Mouse (Mus musculus) limb, embryonic 11.5 days (tissue): Measurements from ENCODE around the gene Lgmn. TPM values are rescaled to one million over a fixed set of nuclear protein-coding genes. Genes with fewer than 3 reads are reported as not detected.

Experiments used
- ATAC-seq: fragments of 200-750 bp; cut with Nextera tagmentation; 2 replicates; pipeline ENCODE4 v1.8.0; 2017; ENCODE audit warnings: low read depth; ENCODE audit not compliant: insufficient number of reproducible peaks, low FRiP score, low TSS enrichment
- DNase-seq: peaks from one replicate; pipeline ENCODE4 v3.0.0-alpha.2; 2015; ENCODE audit warnings: low spot score
- H3K27ac ChIP-seq: fragments of 300-500 bp; sonication (generic); replicated peaks from 2 replicates; pipeline ENCODE4 v1.5.1; 2014; ENCODE audit warnings: low read depth, mild to moderate bottlenecking, low read length
- H3K27me3 ChIP-seq: fragments of 300-500 bp; sonication (generic); 2 replicates; pipeline ENCODE4 v1.6.1; 2014; ENCODE audit warnings: mild to moderate bottlenecking, low read length, mixed read lengths; ENCODE audit not compliant: control insufficient read depth, insufficient read depth
- H3K36me3 ChIP-seq: fragments of 300-500 bp; sonication (generic); 2 replicates; pipeline ENCODE4 v1.6.1; 2014; ENCODE audit warnings: mild to moderate bottlenecking, low read length, moderate library complexity, mixed read lengths; ENCODE audit not compliant: control insufficient read depth, insufficient read depth
- H3K4me1 ChIP-seq: fragments of 300-500 bp; sonication (generic); 2 replicates; pipeline ENCODE4 v1.6.1; 2014; ENCODE audit warnings: low read length, mixed read lengths; ENCODE audit not compliant: control insufficient read depth, insufficient read depth
- H3K4me2 ChIP-seq: fragments of 300-500 bp; sonication (generic); 2 replicates; pipeline ENCODE4 v1.6.1; 2014; ENCODE audit warnings: low read depth, mild to moderate bottlenecking, moderate library complexity; ENCODE audit not compliant: severe bottlenecking
- H3K4me3 ChIP-seq: fragments of 300-500 bp; sonication (generic); 2 replicates; pipeline ENCODE4 v1.5.1; 2014; ENCODE audit warnings: low read depth, low read length
- H3K9ac ChIP-seq: fragments of 300-500 bp; sonication (generic); 2 replicates; pipeline ENCODE4 v1.6.1; 2014; ENCODE audit warnings: mild to moderate bottlenecking, low read length
- H3K9me3 ChIP-seq: fragments of 300-500 bp; sonication (generic); 2 replicates; pipeline ENCODE4 v1.6.1; 2016; ENCODE audit warnings: low read length; ENCODE audit not compliant: control insufficient read depth
- WGBS: fragments of 180-500 bp; shearing (Covaris S2); extraction: QIAGEN DNeasy Blood & Tissue Kit; methylation state at CpG from one replicate; pipeline ENCODE4 v1.1.7; 2014; 5-methylcytosine and 5-hydroxymethylcytosine counted together
- polyA plus RNA-seq: library from polyadenylated mRNA; unstranded; fragments of >200 nt; fragmentation: Nextera tagmentation; extraction: Ambion mirVana; gene quantifications from 2 replicates; pipeline ENCODE4 v1.2.1, GENCODE M21; 2014

The Lgmn gene
- 48.1 and 50.0 TPM in 2 replicates for polyA plus RNA-seq

DNA sequence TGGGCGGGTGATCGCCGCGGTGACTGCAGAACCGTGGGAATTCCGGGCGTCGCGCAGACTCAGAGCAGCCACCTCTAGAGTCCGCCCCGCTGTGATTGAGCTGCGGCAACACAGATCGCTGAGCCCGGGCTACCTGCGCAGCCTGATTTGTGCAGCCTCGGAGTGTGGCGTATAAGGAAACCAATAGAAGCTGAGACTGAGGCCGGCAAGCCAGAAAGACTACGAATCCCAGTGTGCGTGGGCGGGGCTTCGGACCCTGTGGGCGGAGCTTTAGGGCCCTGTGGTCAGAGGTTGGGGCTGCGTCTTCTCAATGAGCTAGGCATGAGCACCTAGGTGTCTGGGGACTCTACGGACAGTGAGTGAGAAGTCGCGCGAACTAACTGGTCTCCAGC is at the start of gene Lgmn:
Gene Lgmn (minus strand): TSS at position 182 of the 392 bp plus-strand sequence.
- Histone ChIP-seq H3K4me3 (peak within 1 kb of the TSS; percentile 59), H3K9ac (peak within 1 kb of the TSS; percentile 63), H3K27ac (no peak within 1 kb of the TSS), H3K9me3 (no peaks in the 10 kb centered on the region), H3K27me3 (no peaks in the 10 kb centered on the region), H3K36me3 (no peaks in the 10 kb centered on the region), H3K4me1 (peaks cover 5% of the 10 kb centered on the region; the same call in 1 of the 2 replicates), H3K4me2 (peak within 1 kb of the TSS; percentile 56)
- WGBS, result 0% methylated on average over 28 of the region's 28 CpGs
- DNase-seq (peak; percentile 98), ATAC-seq (peak; percentile 99)

DNA sequence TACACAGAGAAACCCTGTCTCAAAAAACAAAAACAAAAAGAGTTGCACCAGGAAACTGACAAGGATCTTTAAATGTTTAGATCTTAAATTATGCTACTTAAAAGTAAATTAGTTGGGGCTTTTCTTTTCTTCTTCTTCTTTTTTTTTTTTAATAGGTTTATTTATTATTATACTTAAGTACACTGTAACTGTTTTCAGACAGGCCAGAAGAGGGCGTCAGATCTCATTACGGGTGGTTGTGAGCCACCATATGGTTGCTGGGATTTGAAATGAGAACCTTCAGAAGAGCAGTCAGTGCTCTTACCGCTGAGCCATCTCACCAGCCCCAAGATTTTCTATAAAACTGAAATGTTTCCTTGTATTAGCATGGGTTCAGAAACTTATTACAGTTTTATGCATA is 45.3 kb upstream of the Lgmn start:
- H3K36me3 ChIP-seq, result peaks cover 9% of the 10 kb centered on the region; the same call in 1 of the 2 replicates
- H3K4me3 ChIP-seq, result no peak overlapping the region
- ATAC-seq (no peak), DNase-seq (no peak)
- H3K9me3 ChIP-seq, result no peaks in the 10 kb centered on the region
- 66% methylated on average over 3 of the region's 3 CpGs for WGBS
- H3K4me1 ChIP-seq, result no peaks in the 10 kb centered on the region
- H3K27ac ChIP-seq, result no peak overlapping the region
- H3K4me2 ChIP-seq, result no peak overlapping the region
- no peaks in the 10 kb centered on the region for H3K27me3 ChIP-seq
- H3K9ac ChIP-seq, result no peak overlapping the region

DNA sequence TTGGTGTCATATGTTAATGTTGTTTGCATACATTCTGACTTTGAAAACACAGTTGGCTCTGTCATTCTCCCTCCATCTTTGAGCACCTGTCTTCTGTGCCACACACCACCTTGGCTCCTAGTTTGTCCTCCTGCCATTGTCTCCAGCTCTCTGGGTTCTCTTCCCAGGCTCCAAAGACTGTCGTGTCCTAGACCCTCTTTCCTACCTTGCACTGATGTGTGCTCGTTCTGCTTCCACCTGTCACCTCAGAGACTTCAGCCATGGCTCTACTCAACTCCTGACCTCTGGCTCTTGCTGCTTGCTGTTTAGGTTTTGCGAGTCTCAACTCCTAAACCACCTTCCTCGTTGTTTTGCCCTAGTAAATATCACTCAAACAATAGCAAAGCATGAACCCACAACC is 40.9 kb upstream of the Lgmn start:
- H3K27ac ChIP-seq, result no peak overlapping the region
- no peak overlapping the region for H3K9ac ChIP-seq
- peaks cover 3% of the 10 kb centered on the region; the same call in 1 of the 2 replicates for H3K36me3 ChIP-seq
- no peaks in the 10 kb centered on the region for H3K27me3 ChIP-seq
- WGBS, result 90% methylated on average over 4 of the region's 4 CpGs
- no peaks in the 10 kb centered on the region for H3K9me3 ChIP-seq
- H3K4me3 ChIP-seq, result no peak overlapping the region
- ATAC-seq, result no peak
- no peak overlapping the region for H3K4me2 ChIP-seq
- no peaks in the 10 kb centered on the region for H3K4me1 ChIP-seq
- DNase-seq, result no peak

DNA sequence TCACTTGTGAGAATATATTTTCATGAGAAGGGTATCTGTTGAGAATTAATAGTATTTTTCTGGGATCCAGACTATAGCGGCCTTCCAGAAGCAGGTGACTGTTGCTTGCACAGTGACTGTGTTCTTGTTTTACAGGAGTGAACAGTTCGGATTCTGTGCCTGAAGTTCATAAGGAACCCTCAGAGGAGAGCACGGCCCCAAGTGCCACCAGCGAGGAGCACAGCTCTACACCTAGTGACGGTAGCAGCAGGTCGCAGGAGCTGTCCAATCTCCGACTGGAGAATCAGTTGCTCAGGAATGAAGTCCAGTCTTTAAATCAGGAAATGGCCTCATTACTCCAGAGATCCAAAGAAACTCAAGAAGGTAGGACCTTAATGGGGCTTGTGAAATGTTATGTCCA is 34.8 kb upstream of the Lgmn start:
- WGBS, result 94% methylated on average over 7 of the region's 7 CpGs
- peaks cover 2% of the 10 kb centered on the region; the same call in 1 of the 2 replicates for H3K36me3 ChIP-seq
- no peaks in the 10 kb centered on the region for H3K27me3 ChIP-seq

DNA sequence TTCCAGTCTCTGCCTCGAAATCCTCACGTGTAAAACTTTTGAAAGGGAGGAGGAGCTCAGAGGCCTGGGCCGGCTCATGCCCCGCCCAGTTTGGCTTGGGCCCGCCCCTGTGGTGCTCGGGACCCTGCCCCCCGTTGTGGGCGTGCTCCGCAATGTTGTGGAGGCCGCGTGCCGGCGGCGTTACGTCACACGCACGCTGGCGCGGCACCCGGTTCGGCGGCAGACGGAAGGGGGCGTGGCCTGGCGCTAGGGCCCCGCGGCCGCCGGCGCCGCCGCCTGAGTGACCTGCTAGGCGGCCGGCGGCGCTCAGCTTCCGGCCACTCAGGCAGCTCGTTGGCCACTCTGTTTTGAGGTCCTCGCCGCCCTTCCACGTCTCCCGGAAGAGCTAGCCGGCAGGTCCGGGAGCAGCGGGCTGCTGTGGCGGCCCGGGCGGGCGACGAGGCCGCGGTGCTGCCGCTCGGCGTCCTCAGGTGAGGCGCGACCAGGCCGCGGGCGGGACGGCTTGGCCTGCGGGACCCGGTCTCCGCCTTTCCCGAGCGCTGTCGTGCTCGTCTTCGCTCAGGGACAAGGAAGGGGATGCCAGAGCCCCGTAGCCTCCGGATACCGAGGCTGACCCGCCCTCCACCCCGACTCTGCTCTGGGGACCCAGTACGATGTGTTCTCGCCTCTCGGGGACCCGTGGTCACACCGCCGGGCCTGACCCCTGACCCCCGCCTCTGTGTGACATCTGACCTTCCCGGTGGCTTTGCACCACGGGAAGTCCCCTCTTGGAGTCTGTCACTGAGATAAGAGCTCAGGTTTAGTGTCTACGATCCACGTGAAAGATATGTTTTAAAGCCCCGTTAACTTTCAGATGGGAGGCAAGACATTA is 29.5 kb upstream of the Lgmn start, which contains the start of gene Golga5:
Gene Golga5 (plus strand): TSS at position 242 of the 871 bp plus-strand sequence.
- WGBS, result under 1% methylated on average over 79 of the region's 86 CpGs
- Histone ChIP-seq H3K9ac (peak within 1 kb of the TSS; percentile 65), H3K9me3 (no peaks in the 10 kb centered on the region), H3K4me2 (peak within 1 kb of the TSS; percentile 53), H3K27me3 (no peaks in the 10 kb centered on the region), H3K36me3 (no peaks in the 10 kb centered on the region), H3K27ac (no peak within 1 kb of the TSS), H3K4me3 (peak within 1 kb of the TSS; percentile 87), H3K4me1 (no peaks in the 10 kb centered on the region)
- ATAC-seq, result peak; percentile 99
- peak; percentile 98 for DNase-seq

More for the DNA sequence above, 34.8 kb upstream of the Lgmn start:
- Histone ChIP-seq H3K4me1 (no peaks in the 10 kb centered on the region), H3K9ac (no peak overlapping the region), H3K4me2 (no peak overlapping the region), H3K27ac (no peak overlapping the region), H3K4me3 (no peak overlapping the region), H3K9me3 (no peaks in the 10 kb centered on the region)
- ATAC-seq (no peak), DNase-seq (no peak)

DNA sequence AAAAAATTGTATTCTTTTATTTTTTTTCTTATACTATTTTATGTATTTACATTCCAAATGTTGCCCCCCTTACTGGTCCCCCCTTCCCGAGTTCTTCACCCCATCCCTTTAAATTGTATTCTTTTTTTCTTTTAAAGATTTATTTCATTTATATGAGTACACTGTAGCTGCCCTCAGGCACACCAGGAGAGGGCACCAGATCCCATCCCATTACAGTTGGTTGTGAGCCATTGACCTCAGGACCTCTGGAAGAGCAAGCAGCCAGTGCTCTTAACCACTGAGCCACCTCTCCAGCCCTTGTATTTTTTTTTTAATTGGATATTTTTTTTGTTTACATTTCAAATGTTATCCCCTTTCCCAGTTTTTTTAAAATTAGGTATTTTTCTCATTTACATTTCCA is 28.5 kb upstream of the Lgmn start:
- 80% methylated on average over 1 of the region's 1 CpGs for WGBS
- no peak for ATAC-seq

DNA sequence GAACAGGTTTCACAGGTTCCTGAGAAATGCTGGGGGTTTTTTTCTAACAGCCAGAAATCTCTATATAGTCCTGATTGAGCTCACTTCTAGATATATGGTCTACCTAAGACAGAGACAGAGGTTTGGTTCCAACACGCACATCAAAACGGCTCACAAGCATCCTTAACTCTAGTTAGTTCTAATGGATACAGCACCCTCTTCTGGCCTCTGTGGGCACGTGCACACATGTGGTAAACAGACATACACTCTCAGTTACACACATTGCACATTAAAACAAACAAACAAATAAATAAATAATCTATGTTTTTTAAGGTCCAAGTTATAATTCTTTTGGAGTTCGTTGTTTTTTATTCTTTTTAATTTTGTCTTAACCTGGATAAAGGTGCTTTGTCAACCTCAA is 25.0 kb upstream of the Lgmn start:
- ATAC-seq (no peak), DNase-seq (no peak)
- WGBS, result 60% methylated on average over 4 of the region's 4 CpGs
- H3K4me1 ChIP-seq, result no peaks in the 10 kb centered on the region
- H3K36me3 ChIP-seq, result no peaks in the 10 kb centered on the region
- H3K27ac ChIP-seq, result no peak overlapping the region
- no peaks in the 10 kb centered on the region for H3K9me3 ChIP-seq
- H3K4me2 ChIP-seq, result no peak overlapping the region
- no peak overlapping the region for H3K4me3 ChIP-seq
- no peaks in the 10 kb centered on the region for H3K27me3 ChIP-seq
- H3K9ac ChIP-seq, result no peak overlapping the region

More for the DNA sequence above, 28.5 kb upstream of the Lgmn start:
- DNase-seq, result no peak
- Histone ChIP-seq H3K4me3 (no peak overlapping the region), H3K9ac (no peak overlapping the region), H3K9me3 (no peaks in the 10 kb centered on the region), H3K27ac (no peak overlapping the region), H3K4me2 (no peak overlapping the region), H3K27me3 (no peaks in the 10 kb centered on the region), H3K4me1 (no peaks in the 10 kb centered on the region), H3K36me3 (no peaks in the 10 kb centered on the region)

DNA sequence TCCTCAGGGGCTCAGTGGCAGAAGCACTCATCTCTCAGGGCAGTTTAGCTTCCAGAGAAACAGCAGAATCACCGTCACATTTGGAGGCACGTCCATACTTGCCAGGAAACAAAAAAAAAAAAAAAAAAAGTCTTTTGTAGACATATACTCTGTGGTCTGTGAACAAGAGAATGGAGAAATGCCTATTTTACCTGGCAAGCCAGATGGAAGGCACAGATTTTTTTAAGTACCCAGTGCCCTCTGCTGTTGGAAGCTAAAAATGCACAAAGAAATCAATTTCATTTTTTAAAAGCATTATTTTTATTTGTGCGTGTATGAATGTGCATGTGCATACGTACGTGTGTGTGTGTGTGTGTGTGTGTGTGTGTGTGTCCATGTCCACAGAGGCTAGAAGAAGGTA is 21.6 kb upstream of the Lgmn start:
- WGBS, result 76% methylated on average over 5 of the region's 5 CpGs
- no peaks in the 10 kb centered on the region for H3K36me3 ChIP-seq
- H3K4me3 ChIP-seq, result no peak overlapping the region
- no peaks in the 10 kb centered on the region for H3K9me3 ChIP-seq
- H3K27ac ChIP-seq, result no peak overlapping the region
- H3K9ac ChIP-seq, result no peak overlapping the region
- H3K27me3 ChIP-seq, result no peaks in the 10 kb centered on the region
- no peaks in the 10 kb centered on the region for H3K4me1 ChIP-seq
- ATAC-seq (no peak), DNase-seq (no peak)
- H3K4me2 ChIP-seq, result no peak overlapping the region
